Mouse (Mus musculus): ENCODE measurements at regions not wholly inside any gene's neighbourhood (a gene's known extent, or its start where the extent isn't known, plus 50 kb on each side); places are given as distances from the start of the nearest gene placed in this dataset.
A peak's percentile ranks its signal among the peaks of the same experiment; 100 is the strongest.

DNA sequence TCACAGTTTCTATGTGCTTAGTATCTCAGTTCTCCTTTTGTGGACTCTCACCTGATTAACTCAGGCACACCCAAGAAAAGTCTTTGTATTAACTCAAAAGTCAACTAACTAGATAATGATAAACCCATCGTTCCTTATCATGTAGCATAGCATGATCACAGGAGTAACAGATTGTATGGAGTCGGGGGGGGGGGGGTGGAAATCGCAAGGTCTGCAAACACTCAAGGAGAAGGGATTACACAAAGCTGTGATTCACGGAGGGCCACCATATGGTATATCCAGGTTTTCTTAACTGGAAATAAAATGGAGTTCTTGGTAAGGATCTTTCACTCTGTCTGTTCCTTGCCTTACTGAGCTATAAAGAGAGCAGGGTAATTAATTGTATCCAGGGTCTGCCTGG is 190.1 kb upstream of the Arid1b start:
- DNase-seq (ENCODE audit: low read depth): no peak

DNA sequence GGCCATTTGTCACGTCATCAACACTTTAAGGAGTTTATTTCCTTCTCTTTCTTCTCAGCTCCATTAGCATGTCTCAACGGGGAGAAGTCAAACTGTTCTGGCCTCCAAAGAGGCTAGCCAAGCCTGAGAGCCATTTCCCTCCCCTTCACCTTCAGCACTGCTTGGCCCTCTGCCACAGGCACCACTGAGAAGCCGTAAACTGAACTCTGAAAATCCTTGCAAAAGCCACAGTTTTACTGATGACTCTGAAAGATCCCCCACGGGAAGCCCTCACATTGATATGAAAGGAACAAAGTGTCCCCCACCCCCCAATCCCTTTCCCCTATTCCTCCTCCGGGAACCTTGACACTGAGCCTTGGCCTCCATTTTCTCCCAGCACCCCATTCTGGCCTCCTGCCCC is 188.1 kb upstream of the Arid1b start:
- DNase-seq (ENCODE audit: low read depth): no peak

DNA sequence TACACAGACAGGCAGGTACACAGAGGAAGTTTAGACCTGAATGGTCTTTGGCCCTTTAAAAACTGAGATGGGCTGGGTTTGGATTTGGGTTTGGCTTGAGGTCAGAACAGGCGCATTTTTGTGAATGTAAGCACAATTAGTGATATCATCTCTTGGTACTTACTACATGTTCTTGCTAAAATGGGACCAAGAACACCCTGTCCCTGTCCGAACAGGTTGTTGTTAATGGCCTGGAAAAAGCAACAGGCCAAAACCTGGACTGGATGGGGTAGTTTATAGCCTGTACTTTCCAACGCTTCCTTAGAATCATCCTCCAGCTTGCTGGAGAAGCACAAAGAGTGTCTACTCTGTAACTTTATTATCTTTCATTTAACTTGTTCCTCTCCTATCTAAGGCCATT is 185.2 kb upstream of the Arid1b start:
- DNase-seq (ENCODE audit: low read depth): no peak

DNA sequence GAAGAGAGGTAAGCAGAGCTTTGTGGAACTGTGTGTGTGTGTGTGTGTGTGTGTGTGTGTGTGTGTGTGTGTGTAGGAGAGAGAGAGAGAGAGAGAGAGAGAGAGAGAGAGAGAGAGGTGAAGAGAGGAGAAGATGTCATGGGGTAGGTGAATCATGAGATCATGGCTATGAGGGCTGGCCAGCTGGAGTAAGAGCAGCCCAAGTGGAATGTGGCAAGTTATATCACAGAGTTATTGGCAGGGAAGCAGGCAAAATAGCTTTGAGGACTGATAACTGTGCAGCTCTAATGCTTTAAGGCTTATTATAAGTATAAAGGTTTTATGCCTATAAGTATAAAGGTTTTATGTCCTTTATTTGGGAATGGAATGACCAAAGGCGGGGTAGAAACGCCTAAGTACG is 180.9 kb upstream of the Arid1b start:
- DNase-seq (ENCODE audit: low read depth): no peak

DNA sequence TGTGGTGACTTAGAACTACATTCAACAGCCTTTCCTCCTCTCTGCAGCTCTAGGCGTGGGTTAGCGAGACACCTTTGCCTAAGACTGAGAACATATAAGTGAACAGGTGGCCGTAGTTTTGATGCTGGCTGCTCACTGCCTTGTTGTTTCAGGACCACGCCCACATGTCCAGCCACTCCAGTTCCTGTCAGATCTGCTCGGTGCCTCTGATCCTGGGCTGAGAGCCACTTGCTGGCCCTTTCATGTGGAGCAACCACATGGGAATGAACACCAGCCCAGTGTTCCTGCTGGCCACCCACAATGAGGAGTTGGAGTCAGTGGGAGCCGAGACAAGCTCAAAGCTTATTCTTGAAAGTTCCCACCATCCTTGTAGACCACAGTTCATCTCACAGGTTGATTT is 180.5 kb upstream of the Arid1b start:
- DNase-seq (ENCODE audit: low read depth): no peak

DNA sequence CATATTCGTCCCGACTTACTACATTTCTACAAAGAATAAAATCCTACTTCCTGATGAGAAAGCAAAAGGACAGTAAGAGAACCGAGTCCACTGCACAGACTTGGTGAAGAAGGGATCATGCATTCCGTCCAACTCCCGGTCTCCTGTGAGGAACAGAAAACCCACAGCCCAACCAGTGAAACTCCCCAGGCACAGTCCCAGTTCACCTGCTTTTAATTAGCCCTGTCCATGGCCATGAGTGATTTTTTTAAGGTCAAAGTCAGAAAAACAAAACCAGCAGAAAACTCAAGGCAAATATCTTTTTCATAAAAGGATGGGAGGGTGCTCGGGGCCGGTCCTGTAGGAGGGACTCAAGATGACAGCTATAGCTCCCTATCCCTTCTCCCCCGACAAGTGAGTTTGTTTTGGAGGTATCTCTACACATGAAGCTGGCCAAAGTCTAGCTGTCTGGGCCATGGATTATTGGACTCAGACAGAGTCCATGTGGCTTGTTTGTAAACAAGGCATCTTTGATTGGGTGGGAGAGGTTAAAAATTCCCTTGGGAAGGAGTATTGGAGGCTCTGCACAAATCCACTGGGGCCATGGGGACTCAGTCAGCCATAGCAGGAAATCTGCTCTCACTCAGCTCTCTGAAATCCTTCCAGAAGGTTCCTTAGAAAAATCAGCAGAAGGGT is 168.8 kb upstream of the Arid1b start:
- DNase-seq (ENCODE audit: low read depth): peak; percentile 27

DNA sequence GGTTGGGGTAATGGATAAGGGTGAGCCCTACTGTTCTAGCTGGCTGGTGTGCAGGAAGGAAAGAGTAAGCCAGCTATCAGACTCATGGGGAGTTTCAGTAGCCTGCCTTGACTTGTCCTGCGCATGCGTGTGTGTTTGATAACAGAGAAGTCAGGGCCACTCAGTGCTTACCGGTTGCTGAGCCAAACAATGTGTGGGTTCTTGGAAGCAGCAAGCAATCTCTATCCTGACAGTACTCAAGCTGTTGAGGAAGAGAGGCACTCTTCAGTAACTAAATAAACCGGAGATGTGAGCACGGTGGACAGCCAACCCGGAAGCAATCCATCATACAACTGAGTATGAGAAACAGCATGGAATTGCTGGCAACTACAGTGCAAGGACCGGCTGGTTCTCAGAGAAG is 160.1 kb upstream of the Arid1b start:
- DNase-seq (ENCODE audit: low read depth): no peak

DNA sequence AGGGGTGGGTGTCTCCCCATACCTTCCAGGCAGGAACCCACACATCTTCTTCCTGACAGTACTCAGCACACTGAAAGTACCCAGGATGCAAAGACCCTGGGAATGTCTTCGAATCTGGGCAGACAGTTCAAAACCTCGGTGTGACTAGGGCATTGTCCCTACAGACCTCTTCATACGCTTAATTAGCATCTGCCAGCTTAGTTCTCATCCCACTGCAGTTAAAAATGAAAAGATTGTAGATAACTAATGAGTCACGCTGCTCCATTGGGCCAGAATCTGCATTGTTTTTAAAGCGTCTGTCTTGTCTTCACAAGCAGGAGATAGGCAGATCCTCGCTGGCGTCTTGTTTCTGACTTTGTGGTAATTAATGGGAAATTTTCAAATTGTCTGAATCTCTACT is 159.6 kb upstream of the Arid1b start:
- no peak for DNase-seq (ENCODE audit: low read depth)

DNA sequence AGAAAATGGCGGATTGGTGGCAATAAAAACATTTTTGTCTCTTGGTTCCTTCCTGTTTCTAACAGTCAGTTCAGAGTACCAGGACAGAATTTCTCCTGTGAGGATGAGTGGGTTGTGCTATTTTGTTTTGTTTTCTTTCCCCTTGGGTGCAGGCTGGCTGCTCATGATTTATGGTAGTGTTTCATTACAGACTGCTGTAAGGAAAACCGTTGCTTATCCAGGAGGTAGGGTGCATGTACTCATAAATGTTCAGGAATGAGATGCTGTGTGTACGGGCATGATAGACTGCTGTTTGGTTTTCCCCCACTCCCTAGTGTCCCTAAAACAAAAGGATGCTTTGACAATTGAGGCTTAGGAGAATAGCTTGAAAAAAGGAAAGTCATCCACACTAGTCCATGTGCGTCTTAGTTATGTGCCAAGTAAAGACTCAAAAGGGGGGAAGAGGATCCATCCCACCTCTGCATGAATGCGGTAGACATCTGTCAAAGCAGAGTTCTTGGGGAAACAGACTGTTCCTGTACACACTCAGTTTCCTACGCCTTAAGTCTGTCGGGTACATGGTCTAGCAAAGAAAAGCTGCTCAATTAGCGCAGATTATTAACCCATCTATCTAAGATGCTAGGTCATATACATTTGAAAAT is 158.9 kb upstream of the Arid1b start:
- DNase-seq (ENCODE audit: low read depth): no peak

DNA sequence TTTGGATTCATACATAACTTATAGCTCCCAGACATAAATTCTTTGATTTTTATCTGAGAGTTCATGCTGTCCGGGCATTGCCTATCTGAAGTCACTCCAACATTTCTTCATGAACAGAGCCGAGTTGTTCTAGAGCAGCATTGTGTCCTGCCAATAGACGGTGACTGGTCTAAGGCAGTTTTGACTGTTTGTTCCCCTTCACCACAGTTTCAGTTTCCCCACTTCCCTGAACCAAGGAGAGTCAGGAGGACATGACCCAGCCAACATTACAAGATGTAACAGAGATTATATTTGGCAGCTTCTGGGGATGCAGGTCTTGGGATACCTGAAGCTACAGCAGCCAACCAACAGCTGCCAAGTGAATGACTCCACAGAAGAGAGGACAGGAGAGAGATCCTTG is 154.0 kb upstream of the Arid1b start:
- DNase-seq (ENCODE audit: low read depth): no peak

DNA sequence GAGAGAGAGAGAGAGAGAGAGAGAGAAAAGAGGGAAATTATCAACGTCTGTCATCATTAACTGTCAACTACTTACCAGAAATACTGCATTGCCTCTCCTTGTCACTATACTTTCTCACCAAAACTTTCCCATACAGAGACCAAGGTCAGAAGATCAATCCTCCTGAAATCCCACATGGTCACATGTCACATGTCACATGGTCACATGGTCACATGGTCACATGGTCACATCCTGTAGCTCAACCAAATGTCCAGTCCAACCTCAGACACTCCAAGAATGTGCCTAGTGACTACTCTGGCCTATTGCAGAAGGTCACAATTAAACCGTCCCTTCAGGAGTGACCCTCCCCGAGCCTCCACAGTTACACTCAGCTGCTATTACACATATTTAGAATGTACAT is 135.8 kb upstream of the Arid1b start:
- no peak for DNase-seq (ENCODE audit: low read depth)

DNA sequence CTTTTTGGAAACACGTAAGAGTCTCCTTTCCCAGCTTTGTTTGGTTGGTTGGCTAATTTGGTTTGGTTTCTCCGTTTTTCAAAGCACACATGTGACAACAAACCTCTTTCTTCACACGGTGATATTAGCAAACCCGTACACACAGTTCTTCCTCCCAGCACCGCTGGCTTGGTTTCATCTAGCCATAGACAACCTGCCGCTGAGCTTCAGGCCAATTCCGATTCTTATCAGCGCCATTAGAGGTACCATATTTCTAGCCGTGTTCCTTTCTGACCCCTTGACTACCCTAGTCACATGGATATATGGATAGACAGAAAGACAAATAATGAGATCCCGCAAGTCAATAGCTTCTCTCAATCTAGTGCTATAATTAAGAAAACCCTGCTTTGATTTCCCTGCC is 129.2 kb upstream of the Arid1b start:
- no peak for DNase-seq (ENCODE audit: low read depth)

DNA sequence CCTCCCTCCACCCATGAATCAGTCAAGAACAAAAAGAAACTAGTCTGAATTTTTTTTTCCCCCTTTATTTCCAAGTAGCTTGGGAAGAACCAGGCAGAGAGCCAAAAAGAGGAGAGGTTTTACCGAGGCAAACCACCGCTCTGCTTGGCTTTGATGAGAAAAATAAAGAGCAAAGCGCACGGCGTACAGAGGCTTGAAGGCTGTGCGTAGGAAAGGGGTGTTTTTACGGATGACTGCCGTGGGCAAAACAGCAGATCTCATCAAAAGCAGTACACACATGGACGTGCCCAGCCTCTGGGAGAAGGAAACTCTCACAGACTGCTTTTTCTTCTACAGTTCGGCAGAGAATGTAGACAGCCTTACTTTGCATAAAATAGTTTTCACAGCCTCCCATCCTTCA is 128.5 kb upstream of the Arid1b start:
- DNase-seq (ENCODE audit: low read depth): no peak

DNA sequence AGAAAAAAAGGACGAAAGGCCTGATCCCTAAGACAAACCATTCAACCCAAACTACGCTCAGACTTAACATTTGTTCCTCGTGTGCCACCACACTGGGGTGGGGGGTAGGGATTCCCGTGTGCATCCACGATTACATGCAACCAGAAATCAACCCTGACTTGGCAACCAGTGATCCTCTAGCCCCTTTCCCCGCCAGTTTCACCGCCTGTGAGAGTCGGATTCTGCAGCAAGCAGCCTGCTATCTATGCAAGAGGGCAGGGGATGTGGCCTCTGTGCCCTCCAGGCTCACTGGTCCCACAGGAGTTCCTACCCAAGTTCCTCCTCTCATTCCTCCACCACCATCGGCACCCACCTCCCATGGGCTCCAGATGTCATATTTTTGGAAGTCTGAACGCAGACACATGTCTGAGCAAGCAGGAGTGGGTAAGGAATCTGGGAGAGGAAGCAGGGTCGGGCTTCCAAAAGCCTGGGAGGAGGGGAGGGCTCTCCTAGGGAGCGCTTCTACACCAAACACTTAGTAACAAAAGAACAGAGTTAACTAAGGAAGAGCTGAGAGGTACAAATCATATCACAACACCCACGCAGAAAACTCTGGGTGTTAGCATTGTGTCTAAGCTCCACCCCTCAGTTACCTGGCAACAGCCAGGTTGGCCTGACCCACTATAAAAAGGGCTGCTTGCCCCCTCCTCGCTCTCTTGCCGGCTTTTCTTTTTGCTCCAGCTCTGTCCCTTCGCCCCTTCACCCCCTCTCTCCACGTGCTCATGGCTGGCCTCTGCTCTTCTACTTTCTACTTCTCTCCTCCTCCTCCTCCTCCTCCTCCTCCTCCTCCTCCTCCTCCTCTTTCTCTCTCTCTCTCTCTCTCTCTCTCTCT is 127.9 kb upstream of the Arid1b start:
- DNase-seq (ENCODE audit: low read depth): no peak

DNA sequence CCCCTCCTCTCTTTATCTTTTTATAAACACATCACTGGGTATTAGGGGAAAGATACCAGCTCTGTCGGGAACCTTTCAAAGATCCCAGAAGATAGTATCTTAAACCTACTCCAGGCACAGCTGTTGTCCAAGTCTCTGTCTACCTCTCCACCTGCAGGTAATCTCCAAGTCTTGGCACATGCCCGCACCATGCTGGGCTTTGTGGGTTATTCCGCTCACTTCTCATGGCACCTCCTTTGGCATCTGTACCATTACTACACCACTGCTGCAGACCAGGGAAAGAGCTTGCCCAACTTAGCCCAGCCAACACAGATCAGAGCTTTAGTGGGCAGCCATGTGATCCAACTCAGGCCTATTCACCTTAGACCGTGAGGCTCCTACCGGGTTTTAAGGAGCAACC is 127.0 kb upstream of the Arid1b start:
- no peak for DNase-seq (ENCODE audit: low read depth)

DNA sequence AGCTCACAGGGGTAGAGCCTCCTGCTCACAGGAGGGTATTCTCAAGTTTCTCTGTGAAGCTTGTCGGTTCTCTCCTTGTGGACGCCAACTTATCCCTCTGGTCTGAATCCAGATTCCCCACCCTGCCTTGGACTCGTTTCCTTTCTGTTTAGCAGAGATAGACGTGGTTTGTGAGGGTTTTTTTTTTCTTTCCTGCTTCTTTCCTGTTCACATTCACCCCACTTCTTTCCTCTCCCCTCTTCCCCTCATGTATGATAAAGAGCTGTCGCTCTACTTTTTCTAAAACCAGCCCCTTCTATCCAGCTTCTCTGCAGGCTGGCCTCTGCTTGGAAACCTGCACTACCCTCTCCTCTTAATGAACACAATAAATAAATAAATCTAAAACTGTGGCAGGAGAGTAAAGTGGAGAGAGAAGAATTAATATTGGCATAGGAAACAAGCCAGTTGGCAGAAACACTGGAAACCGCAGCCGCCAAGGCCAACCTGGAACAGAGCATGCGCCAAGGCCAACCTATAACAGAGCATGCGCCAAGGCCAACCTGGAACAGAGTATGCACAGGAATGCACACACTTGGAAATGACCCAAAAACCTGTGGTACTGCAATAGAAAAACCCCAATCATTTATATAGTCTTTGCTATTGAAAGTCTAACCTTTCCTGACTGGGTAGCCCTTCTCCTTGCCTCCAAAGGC is 126.2 kb upstream of the Arid1b start:
- DNase-seq (ENCODE audit: low read depth): peak; percentile 59

DNA sequence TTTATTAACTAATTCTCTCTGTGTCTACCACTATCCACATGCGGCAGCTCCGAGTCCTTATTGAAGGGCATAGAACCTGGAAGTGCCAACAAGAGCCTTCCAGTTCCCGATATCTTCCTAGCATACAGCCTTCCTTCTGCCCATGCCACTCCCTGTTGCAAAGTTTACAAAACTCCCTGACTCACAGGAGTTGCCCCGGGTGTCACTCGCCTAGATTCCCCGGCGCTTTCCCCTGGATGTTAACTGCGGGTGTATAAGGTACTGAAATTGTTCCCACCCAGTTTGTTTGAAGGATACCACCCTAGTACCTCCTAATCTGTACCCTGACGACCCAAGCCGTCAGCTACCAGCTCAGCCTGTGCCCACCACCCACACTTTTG is 125.7 kb upstream of the Arid1b start:
- DNase-seq (ENCODE audit: low read depth): no peak

DNA sequence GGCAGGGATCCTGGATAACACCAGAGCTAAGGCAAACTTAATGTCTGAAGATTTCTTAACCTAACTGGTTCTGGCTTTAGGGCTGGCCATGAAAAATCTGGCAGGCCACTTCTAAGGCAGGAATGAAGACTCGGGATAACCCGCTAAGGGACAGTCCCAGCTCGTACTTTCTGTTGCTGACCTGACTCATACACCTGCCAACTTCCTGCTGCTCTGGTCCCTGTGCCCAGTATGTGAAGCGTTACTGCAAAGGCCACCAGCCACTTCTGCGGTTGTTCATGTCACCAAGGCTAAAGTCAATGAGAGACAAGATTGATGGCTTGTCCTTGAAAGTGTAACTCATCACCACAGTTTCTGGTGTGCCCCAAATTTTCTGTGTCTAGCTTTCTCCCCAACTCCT is 125.3 kb upstream of the Arid1b start:
- DNase-seq (ENCODE audit: low read depth): no peak

DNA sequence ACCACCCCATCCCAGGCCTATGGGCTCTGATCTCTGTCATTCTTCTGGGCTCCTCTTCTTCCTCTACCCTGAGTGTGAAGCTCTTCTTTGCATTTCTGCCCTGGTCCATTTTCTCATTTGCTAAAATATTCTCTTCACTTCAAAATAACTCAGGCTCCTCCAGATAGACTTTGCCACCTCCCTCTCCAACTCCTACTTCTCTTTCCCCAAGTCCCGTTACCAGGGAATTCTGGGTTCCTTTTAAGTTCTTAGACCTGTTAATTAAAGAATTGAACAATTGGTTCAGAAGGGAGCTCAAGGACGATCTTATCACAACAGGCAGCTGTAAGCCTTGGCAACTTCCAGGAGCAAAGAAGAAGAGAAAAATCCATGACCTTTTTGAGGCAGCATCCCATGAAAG is 122.9 kb upstream of the Arid1b start:
- DNase-seq (ENCODE audit: low read depth): no peak

DNA sequence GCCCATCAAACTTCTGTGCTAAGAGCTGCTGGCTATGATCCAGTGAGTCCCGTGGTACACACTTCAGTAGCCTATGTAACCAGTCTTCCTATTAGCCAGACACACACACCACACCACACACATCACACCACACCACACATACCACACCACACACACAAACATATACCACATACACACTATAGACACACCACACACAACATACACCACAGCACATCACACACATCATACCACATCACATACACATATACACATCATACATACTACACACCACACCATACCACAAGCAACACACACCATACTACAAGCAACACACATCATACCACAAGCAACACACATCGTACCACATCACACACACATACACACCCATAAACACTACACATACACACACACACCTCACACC is 119.7 kb upstream of the Arid1b start:
- DNase-seq (ENCODE audit: low read depth): no peak

DNA sequence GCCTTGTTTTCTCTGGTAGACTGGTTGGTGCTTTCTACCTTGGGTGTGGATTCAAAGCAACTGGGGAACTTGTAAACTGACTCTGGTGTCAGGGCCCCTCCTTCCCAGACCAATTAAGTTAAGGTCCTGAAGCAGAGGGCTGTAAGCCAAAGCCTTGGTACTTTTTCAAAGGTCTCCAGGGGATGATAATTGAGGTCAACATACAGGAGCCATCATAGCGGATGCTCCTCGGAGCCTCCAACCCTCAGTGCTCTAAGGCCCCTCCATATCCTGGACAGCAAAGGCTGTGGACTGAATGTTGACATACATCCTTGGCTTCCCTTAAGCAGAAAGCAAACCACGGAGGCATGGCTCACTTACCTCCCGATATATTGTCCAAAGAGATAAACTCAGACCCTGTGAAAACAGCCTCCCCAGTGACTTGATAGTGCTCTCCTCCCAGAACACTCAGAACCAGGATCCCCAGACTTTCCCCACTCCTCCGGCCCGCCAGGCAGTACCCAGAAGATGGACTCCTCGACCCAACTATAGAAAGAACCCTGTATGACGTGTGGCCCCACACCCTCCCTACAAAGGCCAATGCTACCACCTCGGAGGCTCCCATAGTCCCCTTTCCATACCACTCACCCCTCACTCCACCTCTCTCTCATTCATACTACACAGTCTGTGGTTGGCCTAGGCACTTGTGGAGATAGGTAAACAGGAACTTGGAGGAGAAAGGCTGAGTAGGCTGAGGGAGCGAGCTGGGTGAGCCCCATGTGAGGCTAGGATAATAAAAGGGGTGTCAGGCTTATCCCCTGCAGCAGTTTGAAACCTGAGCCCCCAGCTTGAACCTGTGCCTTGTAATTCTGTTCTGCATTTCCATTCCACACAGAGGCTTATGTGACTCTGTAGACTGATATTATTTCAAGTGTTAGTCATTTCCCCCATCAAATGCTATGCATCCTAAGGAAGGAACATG is 118.8 kb upstream of the Arid1b start:
- DNase-seq (ENCODE audit: low read depth): no peak

DNA sequence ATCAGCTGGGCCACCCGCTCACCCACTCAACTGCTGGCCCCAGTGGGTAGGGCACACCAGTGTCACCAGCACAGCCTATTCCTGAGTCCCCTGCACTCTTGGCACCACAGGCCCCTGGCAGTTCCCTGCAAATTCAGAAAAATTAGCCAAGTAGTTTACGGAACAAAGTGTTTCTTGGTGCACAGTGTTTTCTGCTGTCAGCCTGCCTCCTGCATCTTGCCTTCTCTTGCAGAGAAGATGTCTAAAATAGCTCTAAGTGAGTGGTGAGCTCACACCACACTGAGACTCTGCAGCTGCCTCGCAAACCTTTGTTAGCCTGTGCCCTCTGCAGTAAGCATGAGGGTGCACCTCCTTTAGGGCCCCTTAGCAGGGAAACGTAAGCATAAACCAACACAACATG is 117.7 kb upstream of the Arid1b start:
- DNase-seq (ENCODE audit: low read depth): no peak

All from fibroblast of lung, adult 2 months (primary cell).